Mouse (Mus musculus) adrenal gland, adult (tissue): ENCODE data around the gene Lmf1.

Experiments
- DNase-seq, 2 experiments: peaks; one replicate each; pipeline ENCODE4 v3.0.0; 2022 to 2023; ENCODE audit warnings: low spot score in 1 of 2; ENCODE audit not compliant: inconsistent age in 2 of 2

Lmf1 gene

GRCm38 (mm10) chr17:25568206-25568605 is 10.7 kb upstream of the Lmf1 start:
- no peak for DNase-seq

- no peak for DNase-seq
These were observed 10.0 kb upstream of the Lmf1 start for GRCm38 (mm10) chr17:25568880-25569279.

GRCm38 (mm10) chr17:25569833-25570647 is 8.8 kb upstream of the Lmf1 start:
- DNase-seq = peak; percentile 21 to 64

- DNase-seq = peak; percentile 79 to 88
These were observed 8.0 kb upstream of the Lmf1 start, which contains the start of gene Sox8 for GRCm38 (mm10) chr17:25570648-25571452. Gene Sox8, minus strand, starts transcription at chr17:25570686.

- DNase-seq = peak in 1 of 2 experiments; percentile 35
These were observed 7.4 kb upstream of the Lmf1 start for GRCm38 (mm10) chr17:25571453-25571820.

GRCm38 (mm10) chr17:25575208-25575971 is 3.5 kb upstream of the Lmf1 start:
- DNase-seq = no peak

GRCm38 (mm10) chr17:25576034-25576433 is 2.9 kb upstream of the Lmf1 start:
- no peak for DNase-seq

- DNase-seq = no peak
These were observed 1.6 kb upstream of the Lmf1 start for GRCm38 (mm10) chr17:25577263-25577662.

- DNase-seq = no peak
These were observed 1.2 kb upstream of the Lmf1 start for GRCm38 (mm10) chr17:25577702-25578101.

- no peak for DNase-seq
These were observed 605 bp downstream of the Lmf1 start for GRCm38 (mm10) chr17:25579332-25580047.

GRCm38 (mm10) chr17:25582076-25582475 is 3.2 kb downstream of the Lmf1 start:
- DNase-seq = no peak

GRCm38 (mm10) chr17:25583099-25583498 is 4.2 kb downstream of the Lmf1 start:
- no peak for DNase-seq

GRCm38 (mm10) chr17:25583858-25584257 is 5.0 kb downstream of the Lmf1 start:
- no peak for DNase-seq

- DNase-seq = no peak
These were observed 5.8 kb downstream of the Lmf1 start for GRCm38 (mm10) chr17:25584646-25585045.

- no peak for DNase-seq
These were observed 11.2 kb downstream of the Lmf1 start for GRCm38 (mm10) chr17:25590068-25590467.

GRCm38 (mm10) chr17:25590985-25591384 is 12.1 kb downstream of the Lmf1 start:
- no peak for DNase-seq

GRCm38 (mm10) chr17:25592336-25592735 is 13.5 kb downstream of the Lmf1 start:
- no peak for DNase-seq

GRCm38 (mm10) chr17:25593411-25594261 is 14.8 kb downstream of the Lmf1 start:
- no peak for DNase-seq

- DNase-seq = peak; percentile 77 to 90
These were observed 16.6 kb downstream of the Lmf1 start for GRCm38 (mm10) chr17:25595495-25595894.

GRCm38 (mm10) chr17:25597537-25597936 is 18.7 kb downstream of the Lmf1 start:
- DNase-seq = no peak
